Mouse (Mus musculus): ENCODE data around the gene Zfp451. TPM values are rescaled to one million over a fixed set of nuclear protein-coding genes. Genes with fewer than 3 reads are reported as not detected.

Zfp451 gene
- 32.2 and 35.1 TPM in 2 replicates for polyA plus RNA-seq (2012; rRNA removed)

GRCm38 (mm10) chr1:33813868-33814794, at the start of gene Zfp451:
TSS of gene Zfp451 (minus strand) at chr1:33814595.

GRCm38 (mm10) chr1:33757491-33758041, 56.8 kb downstream of the Zfp451 start, which contains the start of gene Bag2:
TSS of gene Bag2 (minus strand) at chr1:33757795.

GRCm38 (mm10) chr1:33719733-33720225, 94.6 kb downstream of the Zfp451 start, which contains the start of gene Rab23:
TSS of gene Rab23 (plus strand) at chr1:33719887.

Other genes with a start within 250 kb of the Zfp451 start
- gene Prim2, start 144.8 kb downstream of the Zfp451 start, polyA plus RNA-seq (2012; rRNA removed) = 23.6 and 25.6 TPM in 2 replicates
- 21.5 and 22.3 TPM in 2 replicates for gene Rab23, start 94.7 kb downstream of the Zfp451 start, polyA plus RNA-seq (2012; rRNA removed)
- gene Bag2, start 56.8 kb downstream of the Zfp451 start, polyA plus RNA-seq (2012; rRNA removed) = 20.7 and 22.8 TPM in 2 replicates
- gene Bend6, start 93.2 kb upstream of the Zfp451 start, polyA plus RNA-seq (2012; rRNA removed) = 80.6 and 84.3 TPM in 2 replicates
- 83.6 and 85.4 TPM in 2 replicates for gene Dst, start 93.6 kb upstream of the Zfp451 start, polyA plus RNA-seq (2012; rRNA removed)